Mouse (Mus musculus) liver, postnatal 0 days (tissue): ENCODE measurements around the gene Skint8. TPM values are rescaled to one million over a fixed set of nuclear protein-coding genes. Genes with fewer than 3 reads are reported as not detected.

Source experiments
- ATAC-seq: fragments of 200-750 bp; cut with Nextera tagmentation; 2 replicates; pipeline ENCODE4 v1.8.0; 2017; ENCODE audit warnings: mild to moderate bottlenecking, moderate library complexity
- DNase-seq: peaks from one replicate; pipeline ENCODE4 v3.0.0-alpha.2; 2016
- H3K27ac ChIP-seq: fragments of 300-500 bp; sonication (generic); 2 replicates; pipeline ENCODE4 v1.5.1; 2014; ENCODE audit warnings: antibody characterized with exemption, moderate library complexity, mild to moderate bottlenecking, low read depth
- H3K27me3 ChIP-seq: fragments of 300-500 bp; sonication (generic); 2 replicates; pipeline ENCODE4 v1.6.1; 2014; ENCODE audit warnings: low read length, control low read depth, mixed read lengths; ENCODE audit not compliant: insufficient read depth
- H3K36me3 ChIP-seq: fragments of 300-500 bp; sonication (generic); replicated peaks from 2 replicates; pipeline ENCODE4 v1.6.1; 2014; ENCODE audit warnings: mild to moderate bottlenecking, control low read depth, low read length, moderate library complexity, mixed read lengths; ENCODE audit not compliant: insufficient read depth
- H3K4me1 ChIP-seq: fragments of 300-500 bp; sonication (generic); 2 replicates; pipeline ENCODE4 v1.6.1; 2014; ENCODE audit warnings: antibody characterized with exemption, mild to moderate bottlenecking, control low read depth; ENCODE audit not compliant: insufficient read depth
- H3K4me2 ChIP-seq: fragments of 300-500 bp; sonication (generic); 2 replicates; pipeline ENCODE4 v1.6.1; 2014; ENCODE audit warnings: low read depth, mild to moderate bottlenecking, low read length, moderate library complexity, mixed read lengths
- H3K4me3 ChIP-seq: fragments of 300-500 bp; sonication (generic); 2 replicates; pipeline ENCODE4 v1.5.1; 2014; ENCODE audit warnings: low read depth, low read length
- H3K9ac ChIP-seq: fragments of 300-500 bp; sonication (generic); replicated peaks from 2 replicates; pipeline ENCODE4 v1.6.1; 2014; ENCODE audit warnings: mild to moderate bottlenecking, moderate library complexity
- H3K9me3 ChIP-seq: fragments of 300-500 bp; sonication (generic); 2 replicates; pipeline ENCODE4 v1.6.1; 2016; ENCODE audit warnings: mild to moderate bottlenecking, control low read depth, low read length, mixed read lengths
- CTCF ChIP-seq: sonication (generic); IDR thresholded peaks from 2 replicates; pipeline ENCODE4 v1.5.1; 2016; ENCODE audit warnings: antibody characterized with exemption, low read depth
- EP300 ChIP-seq: IDR thresholded peaks from 2 replicates; pipeline ENCODE4 v1.6.1; 2016; ENCODE audit warnings: antibody characterized with exemption, low read depth, mild to moderate bottlenecking
- WGBS: fragments of 180-500 bp; shearing (Covaris S2); extraction: QIAGEN DNeasy Blood & Tissue Kit; methylation state at CpG from one replicate; pipeline ENCODE4 v1.1.7; 2014; ENCODE audit not compliant: insufficient replicate concordance; 5-methylcytosine and 5-hydroxymethylcytosine counted together
- polyA plus RNA-seq: library from polyadenylated mRNA; unstranded; fragments of >200 nt; fragmentation: Nextera tagmentation; extraction: Ambion mirVana; gene quantifications from 2 replicates; pipeline ENCODE4 v1.2.1, GENCODE M21; 2015

Skint8 gene
- polyA plus RNA-seq, 1 experiment from 2014 or later: not detected

DNA sequence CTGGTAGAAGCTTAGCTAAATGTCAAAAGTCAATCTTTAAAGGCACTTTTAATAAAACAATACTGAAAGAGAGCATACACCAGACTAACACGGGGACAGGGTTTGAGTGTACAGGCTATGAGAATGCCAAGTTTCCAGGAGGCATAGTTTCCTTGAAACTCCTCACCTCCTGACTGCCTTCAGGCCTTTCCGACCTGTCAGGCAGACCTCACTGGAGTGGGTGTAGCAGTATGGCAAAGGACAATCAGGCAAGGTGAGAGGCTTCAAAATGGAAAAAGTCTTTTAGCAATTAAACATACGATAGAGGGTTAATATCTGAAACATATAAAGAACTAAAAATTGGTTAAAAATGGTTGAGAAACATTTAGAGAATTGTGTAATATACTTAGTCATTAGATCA is 44.5 kb downstream of the Skint8 start:
- 59% methylated on average over 3 of the region's 3 CpGs for WGBS
- TF ChIP-seq EP300 (no peak), CTCF (no peak)
- Histone ChIP-seq H3K27ac (no peak overlapping the region), H3K9ac (no peak overlapping the region), H3K4me2 (no peak overlapping the region), H3K4me3 (no peak overlapping the region), H3K4me1 (no peaks in the 10 kb centered on the region), H3K9me3 (no peaks in the 10 kb centered on the region), H3K27me3 (no peaks in the 10 kb centered on the region), H3K36me3 (no peaks in the 10 kb centered on the region)
- ATAC-seq (no peak), DNase-seq (no peak)

DNA sequence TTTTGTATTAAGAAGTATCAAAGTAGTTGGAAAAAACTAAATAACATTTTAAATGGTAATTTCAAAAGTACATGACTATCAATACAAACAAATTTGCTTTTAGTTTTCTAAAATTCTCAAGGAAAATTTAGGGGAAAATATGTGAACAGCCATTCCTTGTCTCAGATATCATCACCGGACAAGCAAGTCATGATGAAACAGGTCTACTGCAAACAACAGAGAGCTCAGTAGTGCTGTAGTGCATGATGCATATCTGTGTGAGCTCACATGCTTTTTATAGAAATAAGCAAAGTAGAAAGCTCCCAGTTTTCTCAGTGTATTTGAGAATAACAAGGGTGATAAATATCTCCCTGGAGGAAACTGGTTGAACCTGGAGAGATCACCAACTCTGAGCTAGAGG is 53.4 kb downstream of the Skint8 start, which contains the start of gene Skint7:
Skint7 (plus strand) TSS at position 301 of the 400 bp plus-strand sequence.
- DNase-seq (no peak), ATAC-seq (no peak)
- Histone ChIP-seq H3K36me3 (no peaks in the 10 kb centered on the region), H3K4me2 (no peak within 1 kb of the TSS), H3K4me3 (no peak within 1 kb of the TSS), H3K27me3 (no peaks in the 10 kb centered on the region), H3K9me3 (no peaks in the 10 kb centered on the region), H3K4me1 (no peaks in the 10 kb centered on the region), H3K27ac (no peak within 1 kb of the TSS), H3K9ac (no peak within 1 kb of the TSS)
- 88% methylated on average over 1 of the region's 1 CpGs for WGBS
- TF ChIP-seq CTCF (no peak), EP300 (no peak)

Other genes starting within 250 kb of the Skint8 start
- 3.3 and 3.6 TPM in 2 replicates for gene Spata6, start 199.4 kb upstream of the Skint8 start, polyA plus RNA-seq
- gene Slc5a9, start 16.5 kb upstream of the Skint8 start, polyA plus RNA-seq: not detected in 2 replicates
- not detected in 2 replicates for gene Skint7, start 53.5 kb downstream of the Skint8 start, polyA plus RNA-seq
- not detected in 2 replicates for gene Skint1, start 86.9 kb downstream of the Skint8 start, polyA plus RNA-seq
- gene Skint4, start 152.6 kb downstream of the Skint8 start, polyA plus RNA-seq: not detected in 2 replicates